Mouse (Mus musculus) liver, embryonic 15.5 days (tissue): Measurements from ENCODE around the gene Tex22. TPM values are rescaled to one million over a fixed set of nuclear protein-coding genes. Genes with fewer than 3 reads are reported as not detected.

Experiments
- ATAC-seq: fragments of 200-750 bp; cut with Nextera tagmentation; 2 replicates; pipeline ENCODE4 v1.8.0; 2017; ENCODE audit warnings: moderate number of reproducible peaks, mild to moderate bottlenecking, moderate library complexity; ENCODE audit not compliant: insufficient read depth
- H3K27ac ChIP-seq: fragments of 300-500 bp; sonication (generic); replicated peaks from 2 replicates; pipeline ENCODE4 v1.5.1; 2015; ENCODE audit warnings: mild to moderate bottlenecking, inconsistent platforms
- H3K27me3 ChIP-seq: fragments of 300-500 bp; sonication (generic); 2 replicates; pipeline ENCODE4 v1.6.1; 2015; ENCODE audit warnings: mild to moderate bottlenecking, inconsistent platforms
- H3K36me3 ChIP-seq: fragments of 300-500 bp; sonication (generic); replicated peaks from 2 replicates; pipeline ENCODE4 v1.6.1; 2015; ENCODE audit warnings: moderate library complexity, mild to moderate bottlenecking, inconsistent platforms
- H3K4me1 ChIP-seq: fragments of 300-500 bp; sonication (generic); replicated peaks from 2 replicates; pipeline ENCODE4 v1.6.1; 2015; ENCODE audit warnings: inconsistent platforms
- H3K4me2 ChIP-seq: fragments of 300-500 bp; sonication (generic); 2 replicates; pipeline ENCODE4 v1.6.1; 2015; ENCODE audit warnings: moderate library complexity, mild to moderate bottlenecking, inconsistent platforms
- H3K4me3 ChIP-seq: fragments of 300-500 bp; sonication (generic); replicated peaks from 2 replicates; pipeline ENCODE4 v1.5.1; 2015; ENCODE audit warnings: mild to moderate bottlenecking, inconsistent platforms
- H3K9ac ChIP-seq: fragments of 300-500 bp; sonication (generic); 2 replicates; pipeline ENCODE4 v1.6.1; 2015; ENCODE audit warnings: moderate library complexity, mild to moderate bottlenecking, inconsistent platforms
- H3K9me3 ChIP-seq: fragments of 300-500 bp; sonication (generic); replicated peaks from 2 replicates; pipeline ENCODE4 v1.6.1; 2016; ENCODE audit warnings: inconsistent platforms
- WGBS: fragments of 180-500 bp; shearing (Covaris S2); methylation state at CpG from one replicate; pipeline ENCODE4 v1.1.7; 2015; ENCODE audit warnings: mixed read lengths; ENCODE audit not compliant: insufficient replicate concordance; 5-methylcytosine and 5-hydroxymethylcytosine counted together
- polyA plus RNA-seq: library from polyadenylated mRNA; unstranded; fragments of >200 nt; fragmentation: Nextera tagmentation; extraction: Ambion mirVana; gene quantifications from 2 replicates; pipeline ENCODE4 v1.2.1, GENCODE M21; 2015

Tex22 gene
- polyA plus RNA-seq, 1 experiment from 2014 or later, result not detected

- Histone ChIP-seq H3K27me3 (no peaks in the 10 kb centered on the region), H3K4me1 (peaks cover 31% of the 10 kb centered on the region), H3K27ac (peak overlapping the region; percentile 59), H3K4me3 (no peak overlapping the region), H3K9ac (no peak overlapping the region), H3K9me3 (no peaks in the 10 kb centered on the region), H3K36me3 (peaks cover 81% of the 10 kb centered on the region), H3K4me2 (peak overlapping the region; percentile 50)
- ATAC-seq, result peak; percentile 81
- WGBS, result 53% methylated on average over 5 of the region's 5 CpGs
Measured at GRCm38 (mm10) chr12:113060178-113060577, 14.1 kb upstream of the Tex22 start.

- Histone ChIP-seq H3K36me3 (peaks cover 76% of the 10 kb centered on the region), H3K4me2 (no peak overlapping the region), H3K4me3 (no peak overlapping the region), H3K27me3 (no peaks in the 10 kb centered on the region), H3K9ac (no peak overlapping the region), H3K4me1 (peaks cover 31% of the 10 kb centered on the region), H3K9me3 (no peaks in the 10 kb centered on the region), H3K27ac (no peak overlapping the region)
- WGBS, result 70% methylated on average over 9 of the region's 9 CpGs
- no peak for ATAC-seq
Measured at GRCm38 (mm10) chr12:113061606-113062005, 12.7 kb upstream of the Tex22 start.

- peaks cover 31% of the 10 kb centered on the region for H3K4me1 ChIP-seq
- H3K4me3 ChIP-seq, result no peak overlapping the region
- no peak overlapping the region for H3K9ac ChIP-seq
- no peak overlapping the region for H3K27ac ChIP-seq
- 88% methylated on average over 10 of the region's 10 CpGs for WGBS
- H3K9me3 ChIP-seq, result no peaks in the 10 kb centered on the region
- no peak overlapping the region for H3K4me2 ChIP-seq
- ATAC-seq, result no peak
- no peaks in the 10 kb centered on the region for H3K27me3 ChIP-seq
- peaks cover 70% of the 10 kb centered on the region for H3K36me3 ChIP-seq
Measured at GRCm38 (mm10) chr12:113062201-113062600, 12.1 kb upstream of the Tex22 start.

- Histone ChIP-seq H3K4me1 (peaks cover 31% of the 10 kb centered on the region), H3K36me3 (peaks cover 56% of the 10 kb centered on the region), H3K4me2 (no peak overlapping the region), H3K9me3 (no peaks in the 10 kb centered on the region), H3K27ac (no peak overlapping the region), H3K9ac (no peak overlapping the region), H3K4me3 (no peak overlapping the region), H3K27me3 (no peaks in the 10 kb centered on the region)
- 90% methylated on average over 7 of the region's 7 CpGs for WGBS
- no peak for ATAC-seq
Measured at GRCm38 (mm10) chr12:113063700-113064099, 10.6 kb upstream of the Tex22 start.

GRCm38 (mm10) chr12:113068002-113068401 is 6.3 kb upstream of the Tex22 start:
- Histone ChIP-seq H3K9me3 (no peaks in the 10 kb centered on the region), H3K27me3 (no peaks in the 10 kb centered on the region), H3K9ac (no peak overlapping the region), H3K4me1 (peaks cover 4% of the 10 kb centered on the region; the same call in 1 of the 2 replicates), H3K4me2 (no peak overlapping the region), H3K27ac (no peak overlapping the region), H3K4me3 (no peak overlapping the region), H3K36me3 (peaks cover 43% of the 10 kb centered on the region)
- WGBS, result 63% methylated on average over 7 of the region's 7 CpGs
- no peak for ATAC-seq

- Histone ChIP-seq H3K27me3 (no peaks in the 10 kb centered on the region), H3K36me3 (peaks cover 29% of the 10 kb centered on the region), H3K4me3 (no peak overlapping the region), H3K27ac (no peak overlapping the region), H3K4me1 (peaks cover 18% of the 10 kb centered on the region), H3K9ac (no peak overlapping the region), H3K9me3 (no peaks in the 10 kb centered on the region), H3K4me2 (no peak overlapping the region)
- WGBS, result 89% methylated on average over 6 of the region's 6 CpGs
- no peak for ATAC-seq
Measured at GRCm38 (mm10) chr12:113069389-113069788, 4.9 kb upstream of the Tex22 start.

- no peak for ATAC-seq
- WGBS, result 74% methylated on average over 6 of the region's 6 CpGs
- Histone ChIP-seq H3K9ac (no peak overlapping the region), H3K4me1 (peaks cover 31% of the 10 kb centered on the region), H3K27ac (no peak overlapping the region), H3K27me3 (no peaks in the 10 kb centered on the region), H3K4me3 (no peak overlapping the region), H3K4me2 (no peak overlapping the region), H3K36me3 (peaks cover 28% of the 10 kb centered on the region), H3K9me3 (no peaks in the 10 kb centered on the region)
Measured at GRCm38 (mm10) chr12:113071321-113071720, 3.0 kb upstream of the Tex22 start.

GRCm38 (mm10) chr12:113071827-113072226 is 2.5 kb upstream of the Tex22 start:
- 65% methylated on average over 6 of the region's 6 CpGs for WGBS
- H3K4me1 ChIP-seq, result peaks cover 31% of the 10 kb centered on the region
- no peaks in the 10 kb centered on the region for H3K27me3 ChIP-seq
- no peak for ATAC-seq
- H3K9ac ChIP-seq, result no peak overlapping the region
- H3K4me2 ChIP-seq, result no peak overlapping the region
- peaks cover 28% of the 10 kb centered on the region for H3K36me3 ChIP-seq
- H3K9me3 ChIP-seq, result no peaks in the 10 kb centered on the region
- H3K27ac ChIP-seq, result no peak overlapping the region
- H3K4me3 ChIP-seq, result no peak overlapping the region

GRCm38 (mm10) chr12:113073420-113074328 is 628 bp upstream of the Tex22 start:
- WGBS, result 11% methylated on average over 15 of the region's 15 CpGs

GRCm38 (mm10) chr12:113075063-113075454 is 757 bp downstream of the Tex22 start:
- ATAC-seq, result peak; percentile 74
- H3K27ac ChIP-seq, result peak overlapping the region; percentile 81

More at GRCm38 (mm10) chr12:113073420-113074328, 628 bp upstream of the Tex22 start:
- H3K4me2 ChIP-seq, result peak overlapping the region; percentile 93
- ATAC-seq, result peak; percentile 26
- H3K9me3 ChIP-seq, result no peaks in the 10 kb centered on the region
- H3K9ac ChIP-seq, result peak overlapping the region; percentile 54
- no peaks in the 10 kb centered on the region for H3K27me3 ChIP-seq
- H3K36me3 ChIP-seq, result peaks cover 27% of the 10 kb centered on the region
- H3K4me3 ChIP-seq, result peak overlapping the region; percentile 60
- peaks cover 31% of the 10 kb centered on the region for H3K4me1 ChIP-seq
- 0 out of 2 replicates have a peak overlapping the region, but pooled peaks have one; percentile 7 for H3K27ac ChIP-seq

GRCm38 (mm10) chr12:113075486-113075885 is 1.2 kb downstream of the Tex22 start:
- Histone ChIP-seq H3K4me1 (peaks cover 31% of the 10 kb centered on the region), H3K4me3 (no peak overlapping the region), H3K9me3 (no peaks in the 10 kb centered on the region), H3K27me3 (peaks cover 7% of the 10 kb centered on the region; the same call in 1 of the 2 replicates), H3K9ac (peak overlapping the region; percentile 27; the same call in 1 of the 2 replicates), H3K36me3 (peaks cover 9% of the 10 kb centered on the region), H3K27ac (no peak overlapping the region), H3K4me2 (peak overlapping the region; percentile 93)
- no peak for ATAC-seq
- 44% methylated on average over 6 of the region's 6 CpGs for WGBS

More at GRCm38 (mm10) chr12:113075063-113075454, 757 bp downstream of the Tex22 start:
- peak overlapping the region; percentile 93 for H3K4me2 ChIP-seq
- peak overlapping the region; percentile 60 for H3K4me3 ChIP-seq
- peak overlapping the region; percentile 54 for H3K9ac ChIP-seq
- H3K4me1 ChIP-seq, result peaks cover 31% of the 10 kb centered on the region
- 5% methylated on average over 10 of the region's 10 CpGs for WGBS
- 0 out of 2 replicates have a peak, but pooled peaks cover 5% of the 10 kb centered on the region for H3K27me3 ChIP-seq
- H3K9me3 ChIP-seq, result no peaks in the 10 kb centered on the region
- H3K36me3 ChIP-seq, result peaks cover 13% of the 10 kb centered on the region
